Mouse (Mus musculus): ENCODE results near the gene Gpr65.
"Not testable (repeated sequence)": the region's sequence is repeated elsewhere in the genome, so short reads cannot be mapped to it uniquely, and the experiment has no call there.

Gene Gpr65

DNA sequence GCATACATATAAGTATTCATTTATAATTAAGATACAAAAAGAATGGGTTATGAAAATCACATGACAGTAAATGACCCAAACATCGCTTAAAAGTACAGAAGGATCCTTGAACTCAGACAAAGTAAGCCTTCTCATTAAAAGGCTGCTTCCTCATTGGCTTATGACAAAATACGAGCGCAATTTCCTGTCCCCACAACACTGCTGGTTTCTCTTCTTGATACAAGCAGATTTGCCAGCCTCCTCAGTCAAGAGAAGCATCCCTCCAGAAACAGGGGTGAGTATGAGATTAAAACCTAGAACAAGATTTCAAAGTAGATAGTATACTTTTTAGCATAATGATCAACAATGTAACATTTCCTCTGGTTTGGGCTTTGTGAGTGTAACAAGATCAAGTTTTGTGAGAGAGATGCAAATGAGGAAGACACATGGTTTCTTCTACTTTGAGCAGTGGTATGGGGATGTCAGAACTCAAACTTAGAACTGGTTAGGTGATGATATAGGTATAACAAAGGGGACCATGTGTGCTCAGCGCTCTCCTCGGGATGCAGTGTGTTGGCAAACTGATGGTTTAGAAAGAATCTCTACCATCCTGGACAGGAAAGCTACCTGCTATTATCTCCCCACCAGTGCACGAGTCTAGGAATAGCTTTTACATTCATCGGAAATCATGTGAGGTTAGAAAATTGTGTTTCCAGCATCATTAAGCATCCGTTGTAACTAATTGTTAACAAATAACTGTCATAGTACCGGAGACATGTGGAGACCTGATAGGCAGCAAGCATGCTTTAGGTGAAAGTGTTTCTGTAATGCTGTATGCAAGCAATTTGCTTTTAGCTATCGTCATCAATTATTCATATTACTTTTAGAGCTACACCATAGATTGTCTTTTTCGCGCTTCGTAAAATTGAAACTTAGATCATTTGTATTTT lies at the start of gene Gpr65:
Gpr65 (plus strand) TSS at position 195 of the 929 bp plus-strand sequence.
- peak; percentile 29 for DNase-seq

DNA sequence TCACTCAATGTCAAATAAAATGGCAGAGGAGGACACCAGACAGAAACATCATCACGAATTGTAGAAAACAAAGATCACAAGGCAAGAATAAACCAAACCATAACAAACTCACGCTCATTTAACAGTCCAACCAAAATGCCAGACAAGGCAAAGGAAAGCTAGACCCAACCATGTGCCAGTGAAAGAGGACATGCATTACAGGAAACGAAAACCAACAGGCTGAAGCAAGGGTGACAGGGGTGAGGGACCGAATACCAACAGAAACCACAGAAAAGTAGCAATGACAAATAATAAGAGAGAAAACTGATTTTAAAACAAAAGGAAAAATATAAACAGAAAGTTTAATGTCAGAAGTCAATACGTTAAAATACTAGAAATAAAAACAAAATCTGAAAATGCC lies 45.1 kb upstream of the Gpr65 start:
- DNase-seq = no peak

DNA sequence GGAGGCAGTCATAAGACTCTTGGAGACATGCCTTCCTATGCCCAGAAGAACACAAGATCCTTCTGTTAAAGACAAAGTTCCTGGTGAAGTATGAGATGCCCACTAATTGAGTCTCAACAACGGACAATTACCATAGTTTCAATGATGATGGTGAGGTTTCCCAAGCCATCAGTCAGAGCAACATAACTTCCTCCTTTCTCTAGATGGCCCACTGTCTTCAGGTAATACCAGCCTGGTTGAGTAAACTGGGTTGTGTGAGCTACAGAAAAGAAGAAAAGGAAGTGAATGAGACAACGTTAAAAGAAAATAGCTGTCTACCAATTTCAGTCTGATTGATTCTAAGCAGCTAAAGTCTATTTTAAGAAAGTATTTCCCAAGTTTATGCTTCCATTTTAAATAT lies 41.4 kb upstream of the Gpr65 start:
- DNase-seq = no peak

DNA sequence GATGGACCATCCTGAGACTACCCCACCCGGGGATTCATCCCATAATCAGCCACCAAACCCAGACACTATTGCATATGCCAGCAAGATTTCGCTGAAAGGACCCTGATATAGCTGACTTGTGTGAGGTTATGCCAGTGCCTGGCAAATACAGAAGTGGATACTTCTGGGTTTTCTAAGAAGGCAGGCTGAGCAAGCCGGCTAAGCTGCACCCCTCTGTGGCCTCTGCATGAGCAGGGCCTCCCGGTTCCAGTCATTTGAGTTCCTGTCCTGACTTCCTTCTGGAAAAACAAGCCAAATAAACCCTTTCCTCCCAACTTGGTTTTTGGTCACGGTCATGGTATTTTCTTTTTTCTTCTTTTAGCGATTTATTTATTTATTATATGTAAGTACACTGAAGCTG lies 30.0 kb upstream of the Gpr65 start:
- DNase-seq = not testable (repeated sequence)

DNA sequence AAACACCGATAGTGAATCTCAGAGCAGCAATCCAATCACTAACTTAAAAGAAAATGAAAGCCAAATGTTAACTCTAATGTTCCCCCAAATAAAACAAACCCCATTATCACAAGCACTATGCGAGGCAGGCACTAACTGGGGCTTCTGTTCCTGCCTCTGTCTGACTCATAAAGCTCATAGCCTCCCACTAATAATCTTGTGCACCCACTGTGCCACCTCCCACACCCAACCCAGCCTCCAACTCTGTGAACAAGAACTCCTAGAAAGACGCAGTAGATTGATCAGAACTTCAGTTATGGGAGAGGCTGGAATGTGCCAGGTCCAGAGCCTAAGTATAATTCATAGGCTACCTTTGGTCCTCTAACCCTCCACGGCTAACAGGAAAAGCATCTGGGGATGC lies 24.3 kb upstream of the Gpr65 start:
- DNase-seq = no peak

DNA sequence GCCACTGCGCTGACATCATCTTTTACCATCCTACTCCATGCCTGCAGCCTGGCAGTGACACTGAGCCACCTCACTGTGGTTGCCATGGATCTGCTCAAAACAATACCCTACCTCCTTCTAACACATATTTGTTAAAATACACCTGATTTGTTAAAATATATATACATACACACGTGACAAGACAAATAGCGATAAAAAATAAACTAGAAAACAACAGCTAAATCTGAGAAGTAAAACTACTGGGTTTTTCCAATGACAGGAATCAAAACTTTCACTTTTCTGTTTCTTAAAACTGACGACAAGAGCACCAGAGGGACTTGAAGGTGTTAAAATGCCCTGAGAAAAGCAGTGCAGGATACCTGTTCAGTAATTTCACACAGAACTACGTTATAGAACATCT lies 23.6 kb upstream of the Gpr65 start:
- no peak for DNase-seq

DNA sequence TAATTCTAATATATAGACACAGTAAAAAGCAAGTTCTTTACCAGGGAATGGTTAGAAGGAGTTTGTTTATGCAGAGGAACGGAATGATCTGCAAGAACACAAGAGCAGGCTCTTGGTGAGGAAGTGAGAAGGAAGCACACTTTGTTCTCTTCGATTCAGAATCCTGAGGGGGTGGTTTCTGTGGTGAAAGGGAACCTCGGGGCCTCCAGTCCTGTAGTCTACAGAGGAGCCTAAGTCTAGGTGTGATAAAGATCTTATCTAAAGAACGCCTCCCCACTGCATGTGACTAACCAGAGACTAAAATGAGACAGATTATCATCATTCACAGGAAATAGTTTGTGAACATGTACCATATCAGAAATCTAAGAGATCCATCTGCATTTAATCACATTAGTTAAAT lies 21.6 kb upstream of the Gpr65 start:
- peak; percentile 50 for DNase-seq

DNA sequence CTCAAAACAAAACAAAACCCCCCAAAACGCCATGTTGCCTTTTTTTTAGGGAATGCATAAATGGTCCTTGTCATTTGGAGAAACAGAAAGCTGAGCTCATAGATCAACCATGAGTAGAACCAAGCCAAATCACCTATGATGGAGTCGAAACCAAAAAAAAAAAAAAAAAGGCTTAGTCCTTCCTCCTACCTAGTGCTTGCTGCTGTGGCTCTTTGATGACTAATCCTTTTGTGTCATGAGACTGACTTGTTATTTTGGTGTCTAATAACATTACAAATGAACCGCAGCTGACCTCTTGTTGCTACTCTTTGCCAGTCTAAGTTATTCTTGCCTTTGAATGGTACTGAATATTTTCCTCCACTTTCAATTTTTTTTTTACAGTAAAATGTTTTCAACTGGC lies 18.8 kb upstream of the Gpr65 start:
- no peak for DNase-seq

DNA sequence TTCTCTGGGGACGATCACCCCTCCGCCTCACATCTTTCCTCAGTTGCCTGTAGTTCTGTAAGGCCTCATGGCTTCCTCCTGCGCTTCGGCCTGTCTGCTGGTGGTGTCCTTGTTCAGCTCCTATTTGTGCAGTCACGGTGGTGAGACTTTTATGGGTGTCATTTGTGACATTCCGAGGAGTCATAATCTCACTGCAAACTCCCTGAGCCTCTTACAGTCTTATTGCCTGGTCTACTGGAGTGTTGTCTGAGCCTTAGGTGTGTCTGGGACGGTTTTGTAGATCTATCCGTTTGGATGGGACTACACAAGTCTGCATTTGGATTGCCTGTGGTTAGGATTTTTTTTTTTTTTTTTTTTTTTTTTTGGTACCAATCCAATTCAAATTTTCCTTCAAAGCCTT lies 18.1 kb upstream of the Gpr65 start:
- no peak for DNase-seq

DNA sequence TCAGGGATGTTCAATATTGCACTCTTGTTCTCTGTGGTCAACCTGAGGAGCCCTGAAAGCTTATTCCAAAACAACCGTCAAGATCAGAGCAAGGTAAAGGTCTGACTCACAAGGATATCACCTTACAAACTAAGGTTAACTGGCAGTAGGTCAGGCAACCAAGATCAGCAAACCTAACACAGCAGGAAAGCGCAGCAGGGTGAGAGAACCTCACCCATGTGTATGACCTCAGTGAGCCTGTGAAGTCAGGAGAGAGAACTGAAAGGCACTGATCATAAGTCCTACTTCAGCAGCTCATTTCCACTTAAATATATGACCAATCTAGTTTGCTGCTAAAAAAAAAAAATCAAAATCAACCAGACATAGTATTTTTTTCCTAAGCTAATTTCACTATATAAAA lies 16.0 kb upstream of the Gpr65 start:
- no peak for DNase-seq

DNA sequence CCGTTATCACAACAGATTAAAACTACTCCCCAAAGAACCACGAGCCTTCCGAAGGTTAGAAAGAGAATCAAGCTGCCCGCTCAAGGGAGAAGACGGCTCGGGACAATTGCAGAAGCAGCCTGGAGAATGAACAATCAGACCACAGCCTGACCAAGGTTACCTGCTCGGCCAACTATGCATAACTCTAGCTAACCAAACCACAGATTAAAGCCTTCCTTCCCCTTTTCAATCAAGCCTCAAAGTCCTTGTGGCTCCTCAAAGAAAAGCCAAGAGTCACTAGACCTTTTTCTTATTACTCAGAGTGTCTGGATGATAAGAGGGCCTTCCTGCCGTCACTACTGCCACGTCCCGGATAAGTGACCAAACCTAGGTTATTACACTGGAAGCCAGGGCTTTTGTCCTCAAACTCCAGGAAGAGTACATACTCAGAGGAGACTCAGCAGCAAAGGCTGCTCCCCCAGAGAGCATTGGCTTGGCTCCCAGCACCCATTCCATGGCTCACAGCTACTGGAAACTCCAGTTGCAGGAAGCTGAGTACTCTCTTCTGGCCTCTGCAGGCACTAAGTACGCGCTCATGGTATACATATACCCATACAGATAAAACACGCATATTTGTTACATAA lies 13.0 kb upstream of the Gpr65 start:
- DNase-seq = no peak

DNA sequence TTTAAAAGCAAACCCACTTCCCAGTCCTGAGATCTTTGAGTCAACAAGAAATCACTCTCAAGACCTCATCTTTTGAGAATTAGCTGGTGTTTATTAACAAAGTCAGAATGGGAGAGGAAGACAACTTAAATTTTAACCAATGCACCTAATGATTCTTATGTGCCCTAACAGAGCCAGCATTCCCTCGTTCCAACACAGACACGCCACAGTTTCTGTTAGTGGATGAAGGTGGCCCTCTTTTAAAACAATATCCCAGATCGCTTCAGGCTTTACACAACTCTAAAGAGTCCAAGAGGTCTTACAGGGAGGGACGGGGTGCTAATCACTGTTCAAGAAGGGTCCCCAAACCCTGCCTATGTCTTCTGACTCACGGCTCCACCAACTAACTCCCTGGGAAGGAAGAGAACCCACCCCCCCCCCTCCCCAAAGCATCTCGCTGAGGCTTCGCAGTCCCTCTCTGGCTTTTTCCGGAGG lies 10.0 kb upstream of the Gpr65 start:
- no peak for DNase-seq

DNA sequence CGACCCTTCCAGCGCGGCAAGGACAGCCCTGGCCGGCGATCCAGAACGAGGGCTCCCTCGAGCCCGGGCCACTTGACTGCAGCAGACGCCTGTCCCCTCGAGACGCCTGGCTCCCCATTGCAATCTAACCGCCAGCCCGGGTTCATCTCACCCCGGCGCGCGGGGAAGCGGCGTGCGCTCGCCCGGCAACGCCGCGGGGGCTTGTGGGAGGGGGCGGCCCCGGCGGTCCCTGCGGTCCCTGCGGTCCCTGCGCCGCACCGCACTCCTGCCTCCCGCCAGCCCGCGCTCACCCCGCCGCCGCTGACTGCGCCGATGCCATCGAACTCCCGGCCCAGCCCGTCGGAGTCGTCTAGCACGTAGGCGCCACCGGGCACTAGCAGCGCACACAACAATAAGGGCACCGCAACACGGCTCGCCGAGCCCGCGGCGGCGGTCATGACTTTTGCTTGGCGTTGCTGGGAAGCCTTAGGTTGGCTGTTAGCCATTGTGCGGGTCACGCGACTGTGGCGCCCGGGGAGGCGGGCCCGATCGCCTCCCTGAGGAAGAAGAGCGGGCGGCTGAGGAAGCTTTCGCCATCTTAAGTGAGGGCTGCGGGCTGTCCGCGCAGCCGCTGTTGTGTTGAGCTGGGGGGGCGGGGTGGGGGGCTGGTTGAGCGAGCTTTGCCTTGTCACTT lies 9.5 kb upstream of the Gpr65 start, which contains the start of gene Galc:
Galc (minus strand) TSS at position 615 of the 673 bp plus-strand sequence.
- peak; percentile 85 for DNase-seq

DNA sequence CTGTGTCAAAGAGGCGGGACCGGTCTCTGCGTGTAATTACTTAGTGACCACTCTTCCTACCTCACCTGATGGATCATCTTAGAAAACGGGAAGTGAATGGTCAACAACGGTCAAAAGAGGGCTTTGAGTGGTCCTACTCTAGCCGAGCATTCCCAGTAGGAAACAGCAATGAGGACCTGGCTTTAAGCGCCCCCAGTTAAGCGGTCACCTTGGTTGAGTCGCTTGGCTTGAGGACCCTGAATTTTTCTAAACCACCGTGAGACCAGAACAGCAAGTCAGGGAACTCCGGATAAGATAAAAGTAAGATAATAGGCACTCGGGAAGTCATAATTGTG lies 8.9 kb upstream of the Gpr65 start:
- no peak for DNase-seq

DNA sequence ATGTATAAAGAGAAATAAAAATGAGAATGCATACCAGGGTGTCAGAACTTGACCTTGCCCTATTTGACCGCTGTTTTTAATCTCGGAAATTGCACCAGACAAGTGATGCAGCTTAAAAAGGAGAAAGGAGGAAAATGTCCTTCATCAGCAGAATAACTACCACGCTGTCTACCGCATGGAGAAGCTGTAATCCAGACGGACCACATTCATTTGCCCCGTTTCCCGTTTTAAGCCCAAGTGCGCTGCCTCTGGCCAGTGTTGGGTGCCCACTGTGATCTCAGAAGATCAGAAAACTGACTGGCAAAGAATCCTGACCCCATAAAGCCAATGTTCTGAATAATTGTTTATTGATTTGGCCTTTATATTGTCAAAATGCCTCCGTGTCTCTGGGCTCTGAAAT lies 2.7 kb upstream of the Gpr65 start:
- DNase-seq = no peak

DNA sequence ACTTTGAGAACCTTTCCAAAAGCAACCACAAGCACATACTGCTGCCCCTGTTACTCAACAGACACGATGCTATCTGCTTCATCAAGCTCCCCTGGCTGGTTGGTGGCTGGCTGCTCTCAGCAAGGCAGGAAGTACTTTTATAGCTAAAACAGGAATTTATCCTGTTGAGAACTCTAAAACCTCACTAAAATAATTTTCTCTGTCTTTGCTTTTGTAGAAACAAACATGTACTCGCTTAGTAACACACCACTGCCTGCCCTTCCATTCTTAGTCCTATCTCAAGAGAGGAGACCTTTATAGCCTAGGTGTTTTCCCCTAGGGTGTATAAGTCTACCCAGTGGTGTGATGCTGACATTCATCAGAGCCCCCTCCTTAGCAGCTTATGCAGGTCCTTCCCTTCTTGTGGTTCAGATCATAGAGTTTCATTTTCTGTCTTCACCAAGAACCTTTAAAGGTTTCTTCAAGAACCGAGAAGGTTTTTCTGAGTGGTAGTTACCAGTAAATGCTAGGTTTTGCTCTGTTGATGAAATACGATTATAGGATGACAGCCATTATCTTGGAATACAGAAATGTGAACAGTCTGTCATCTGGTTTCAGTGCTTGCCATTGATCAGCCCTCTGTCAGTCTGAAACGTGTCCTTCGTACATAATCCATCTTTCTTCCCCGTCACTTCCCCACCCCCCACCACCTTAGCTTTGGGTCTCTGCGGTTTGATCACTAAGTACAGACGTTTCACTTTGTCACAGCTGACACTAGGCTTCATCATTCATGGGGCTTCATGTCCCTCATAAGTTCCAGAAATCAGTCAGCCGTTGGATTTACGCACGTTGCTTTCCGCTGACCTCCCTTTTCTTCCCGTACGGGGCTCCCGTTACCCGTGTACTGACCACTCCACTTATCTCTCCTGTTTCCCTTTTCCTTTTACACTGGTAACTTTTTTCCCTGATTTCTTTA lies 1.6 kb downstream of the Gpr65 start:
- DNase-seq = peak; percentile 62

DNA sequence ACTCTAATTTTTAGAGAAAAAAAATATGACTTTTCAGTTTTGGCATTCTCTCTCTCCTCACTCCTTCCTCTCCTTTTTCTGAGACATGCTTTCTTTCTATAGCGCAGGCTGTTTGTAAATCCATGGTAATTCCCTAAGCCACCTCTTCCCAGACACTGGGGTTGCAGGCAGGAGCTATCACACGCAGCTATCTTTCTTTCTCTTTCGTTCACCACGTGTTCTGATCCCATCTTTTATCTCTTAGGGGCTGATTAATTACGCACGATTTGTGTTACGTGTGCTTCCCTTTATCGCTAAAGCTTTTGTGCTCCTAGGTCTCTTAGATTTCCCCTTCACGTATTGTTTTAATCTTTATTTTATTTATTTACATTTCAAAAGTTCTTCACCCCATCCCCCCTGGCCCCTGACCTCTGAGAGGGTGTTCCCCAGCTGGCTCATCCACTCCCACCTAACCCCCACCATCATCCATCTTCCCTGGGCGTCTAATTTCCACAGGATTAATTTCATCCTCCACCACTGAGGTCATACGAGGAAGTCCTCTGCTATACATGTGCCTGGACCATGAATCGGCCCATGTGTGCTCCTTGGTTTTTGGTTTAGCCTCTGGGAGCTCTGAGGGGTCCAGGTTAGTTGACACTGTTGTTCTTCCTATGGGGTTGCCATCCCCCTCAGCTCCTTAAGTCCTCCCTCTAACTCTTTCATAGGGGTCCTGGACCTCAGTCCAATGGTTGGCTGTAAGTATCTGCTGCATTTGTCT lies 2.6 kb downstream of the Gpr65 start:
- no peak for DNase-seq

DNA sequence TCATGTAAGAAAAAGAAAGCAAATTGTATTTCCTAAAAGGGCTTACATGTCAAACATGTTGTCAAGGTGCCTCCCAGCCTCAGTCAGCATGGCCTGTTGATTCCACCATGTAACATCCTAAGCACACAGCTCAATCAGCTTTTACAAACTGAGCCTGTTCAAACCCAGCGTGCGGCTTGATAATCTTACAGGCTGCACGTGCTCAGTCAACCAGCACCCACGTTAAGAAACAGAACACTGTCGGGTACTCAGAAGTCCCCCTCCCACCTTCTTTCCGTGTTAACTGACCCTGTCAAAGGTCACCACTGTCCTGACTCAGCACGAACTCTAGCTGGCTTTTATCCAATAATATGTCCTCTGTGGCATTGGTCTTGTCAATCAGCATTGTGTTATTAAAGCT lies 4.0 kb downstream of the Gpr65 start:
- DNase-seq = no peak

DNA sequence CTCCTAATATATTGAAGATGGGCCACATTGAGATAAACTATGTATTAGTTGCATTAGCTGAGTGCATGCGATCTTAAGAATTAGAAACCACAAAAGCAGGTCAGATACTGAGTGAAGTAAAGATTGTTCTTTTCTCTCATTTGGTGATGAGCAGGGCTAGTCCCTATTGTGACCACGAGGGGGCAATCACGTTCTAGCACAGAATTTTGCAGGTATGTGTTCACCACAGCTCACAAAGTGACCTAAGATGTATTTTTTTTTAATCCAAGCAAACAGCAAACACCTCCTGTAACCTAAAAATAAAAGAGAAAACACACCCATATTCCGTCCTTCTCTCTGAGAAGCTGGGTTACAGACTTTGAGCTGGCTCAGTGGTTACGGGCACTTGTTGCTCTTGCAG lies 12.1 kb downstream of the Gpr65 start:
- peak; percentile 65 for DNase-seq

DNA sequence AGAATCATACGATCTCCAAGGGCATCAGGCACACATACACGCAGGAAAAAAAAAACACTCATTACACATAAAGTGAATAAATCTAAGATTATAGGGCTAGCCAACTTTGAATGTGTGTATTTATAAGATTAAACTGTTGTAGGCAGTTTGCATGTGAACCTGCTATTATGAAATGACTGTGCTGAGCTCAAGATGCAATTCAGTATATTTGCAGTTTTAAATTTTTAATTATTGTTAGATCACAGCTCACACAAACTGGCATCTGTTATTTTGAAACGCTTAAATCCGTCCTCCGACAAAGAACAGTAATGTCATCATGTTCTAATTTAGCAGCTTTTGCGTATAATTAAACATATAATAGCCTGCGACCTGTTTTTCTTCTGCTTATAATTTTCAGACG lies 12.6 kb downstream of the Gpr65 start:
- DNase-seq = no peak

DNA sequence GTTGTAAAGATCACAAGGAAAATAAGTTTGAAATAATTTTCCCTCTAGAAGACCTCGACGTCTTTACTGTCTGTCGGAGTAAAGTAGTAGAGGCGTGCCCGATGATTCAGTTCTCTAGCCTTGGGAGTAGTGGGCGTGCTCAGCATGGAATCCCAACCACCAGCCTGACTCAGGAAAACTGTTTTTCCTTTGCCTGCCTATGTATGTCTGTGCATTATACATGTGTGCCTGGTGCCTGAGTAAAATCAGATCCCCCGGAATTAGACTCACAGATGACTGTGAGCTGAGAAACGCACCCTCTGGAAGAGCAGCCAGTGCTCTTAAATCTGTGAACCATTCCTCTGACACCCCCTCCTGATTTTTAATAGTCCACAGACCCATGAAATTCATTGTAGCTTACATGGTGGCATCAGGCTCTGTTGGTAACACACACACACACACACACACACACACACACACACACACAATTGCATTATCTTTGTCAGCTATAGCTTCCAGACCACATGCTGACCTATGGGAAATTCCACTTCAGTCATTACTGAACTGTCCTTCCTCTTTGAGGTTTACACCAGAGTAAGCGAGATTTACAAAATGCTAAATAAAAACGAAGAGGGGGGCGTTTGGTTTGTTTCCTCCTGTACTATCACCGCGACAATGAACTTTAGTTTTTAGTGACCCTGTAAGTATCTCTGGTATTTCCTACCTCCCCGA lies 14.5 kb downstream of the Gpr65 start:
- no peak for DNase-seq
